Mouse (Mus musculus) midbrain, embryonic 13.5 days (tissue): ENCODE data around the gene Gfm1. TPM values are rescaled to one million over a fixed set of nuclear protein-coding genes. Genes with fewer than 3 reads are reported as not detected.

ENCODE experiments used
- ATAC-seq: fragments of 200-750 bp; cut with Nextera tagmentation; 2 replicates; pipeline ENCODE4 v1.8.0; 2017; ENCODE audit warnings: mild to moderate bottlenecking, moderate TSS enrichment, moderate library complexity
- H3K27ac ChIP-seq: fragments of 300-500 bp; sonication (generic); 2 replicates; pipeline ENCODE4 v1.5.1; 2015; ENCODE audit warnings: inconsistent platforms, mild to moderate bottlenecking, moderate library complexity
- H3K27me3 ChIP-seq: fragments of 300-500 bp; sonication (generic); 2 replicates; pipeline ENCODE4 v1.6.1; 2015; ENCODE audit warnings: mild to moderate bottlenecking, inconsistent platforms
- H3K36me3 ChIP-seq: fragments of 300-500 bp; sonication (generic); 2 replicates; pipeline ENCODE4 v1.6.1; 2015; ENCODE audit warnings: mild to moderate bottlenecking, inconsistent platforms
- H3K4me1 ChIP-seq: fragments of 300-500 bp; sonication (generic); replicated peaks from 2 replicates; pipeline ENCODE4 v1.6.1; 2015; ENCODE audit warnings: inconsistent platforms
- H3K4me2 ChIP-seq: fragments of 300-500 bp; sonication (generic); replicated peaks from 2 replicates; pipeline ENCODE4 v1.6.1; 2015; ENCODE audit warnings: moderate library complexity, mild to moderate bottlenecking, inconsistent platforms
- H3K4me3 ChIP-seq: fragments of 300-500 bp; sonication (generic); replicated peaks from 2 replicates; pipeline ENCODE4 v1.5.1; 2015; ENCODE audit warnings: mild to moderate bottlenecking, inconsistent platforms
- H3K9ac ChIP-seq: fragments of 300-500 bp; sonication (generic); replicated peaks from 2 replicates; pipeline ENCODE4 v1.6.1; 2015; ENCODE audit warnings: mild to moderate bottlenecking, inconsistent platforms
- H3K9me3 ChIP-seq: fragments of 300-500 bp; sonication (generic); 2 replicates; pipeline ENCODE4 v1.6.1; 2016; ENCODE audit warnings: mild to moderate bottlenecking, inconsistent platforms
- WGBS: fragments of 180-500 bp; shearing (Covaris S2); methylation state at CpG from one replicate; pipeline ENCODE4 v1.1.7; 2015; 5-methylcytosine and 5-hydroxymethylcytosine counted together
- polyA plus RNA-seq: library from polyadenylated mRNA; unstranded; fragments of >200 nt; fragmentation: Nextera tagmentation; extraction: Ambion mirVana; gene quantifications from 2 replicates; pipeline ENCODE4 v1.2.1, GENCODE M21; 2015

The Gfm1 gene
- polyA plus RNA-seq, 1 experiment from 2014 or later, result 36.4 TPM

GRCm38 (mm10) chr3:67466576-67466975 lies 36.7 kb downstream of the Gfm1 start:
- Histone ChIP-seq H3K9ac (no peak overlapping the region), H3K9me3 (no peaks in the 10 kb centered on the region), H3K36me3 (peaks cover 22% of the 10 kb centered on the region), H3K27me3 (no peaks in the 10 kb centered on the region), H3K4me2 (no peak overlapping the region), H3K4me1 (peaks cover 22% of the 10 kb centered on the region), H3K4me3 (no peak overlapping the region), H3K27ac (no peak overlapping the region)
- ATAC-seq, result no peak
- WGBS, result 94% methylated on average over 5 of the region's 5 CpGs

- Histone ChIP-seq H3K4me2 (no peak overlapping the region), H3K4me3 (no peak overlapping the region), H3K4me1 (peaks cover 17% of the 10 kb centered on the region), H3K27me3 (no peaks in the 10 kb centered on the region), H3K9ac (no peak overlapping the region), H3K27ac (no peak overlapping the region), H3K36me3 (peaks cover 22% of the 10 kb centered on the region), H3K9me3 (no peaks in the 10 kb centered on the region)
- no peak for ATAC-seq
- WGBS, result 96% methylated on average over 2 of the region's 2 CpGs
These were observed 37.4 kb downstream of the Gfm1 start for GRCm38 (mm10) chr3:67467281-67467680.

GRCm38 (mm10) chr3:67471408-67472127 lies 41.7 kb downstream of the Gfm1 start:
- 96% methylated on average over 4 of the region's 4 CpGs for WGBS

GRCm38 (mm10) chr3:67473438-67473837 lies 43.5 kb downstream of the Gfm1 start:
- no peak overlapping the region for H3K4me3 ChIP-seq
- no peaks in the 10 kb centered on the region for H3K27me3 ChIP-seq
- no peak overlapping the region for H3K9ac ChIP-seq
- no peaks in the 10 kb centered on the region for H3K9me3 ChIP-seq
- no peak for ATAC-seq
- H3K4me2 ChIP-seq, result no peak overlapping the region
- peaks cover 45% of the 10 kb centered on the region for H3K36me3 ChIP-seq
- 89% methylated on average over 6 of the region's 6 CpGs for WGBS
- H3K27ac ChIP-seq, result no peak overlapping the region
- no peaks in the 10 kb centered on the region for H3K4me1 ChIP-seq

More at GRCm38 (mm10) chr3:67471408-67472127, 41.7 kb downstream of the Gfm1 start:
- H3K4me1 ChIP-seq, result no peaks in the 10 kb centered on the region
- ATAC-seq, result no peak
- no peaks in the 10 kb centered on the region for H3K9me3 ChIP-seq
- H3K36me3 ChIP-seq, result peaks cover 41% of the 10 kb centered on the region
- no peaks in the 10 kb centered on the region for H3K27me3 ChIP-seq
- H3K4me2 ChIP-seq, result no peak overlapping the region
- H3K9ac ChIP-seq, result no peak overlapping the region
- no peak overlapping the region for H3K27ac ChIP-seq
- H3K4me3 ChIP-seq, result no peak overlapping the region

- Histone ChIP-seq H3K36me3 (peaks cover 42% of the 10 kb centered on the region), H3K4me1 (no peaks in the 10 kb centered on the region), H3K9me3 (no peaks in the 10 kb centered on the region), H3K27me3 (no peaks in the 10 kb centered on the region), H3K9ac (no peak overlapping the region), H3K4me2 (no peak overlapping the region), H3K4me3 (no peak overlapping the region), H3K27ac (no peak overlapping the region)
- 94% methylated on average over 11 of the region's 11 CpGs for WGBS
- no peak for ATAC-seq
These were observed 49.9 kb downstream of the Gfm1 start for GRCm38 (mm10) chr3:67479806-67480205.

- Histone ChIP-seq H3K9me3 (no peaks in the 10 kb centered on the region), H3K27ac (no peak overlapping the region), H3K4me1 (no peaks in the 10 kb centered on the region), H3K4me3 (no peak overlapping the region), H3K27me3 (no peaks in the 10 kb centered on the region), H3K4me2 (no peak overlapping the region), H3K36me3 (peaks cover 22% of the 10 kb centered on the region), H3K9ac (no peak overlapping the region)
- 93% methylated on average over 10 of the region's 10 CpGs for WGBS
- ATAC-seq, result no peak
These were observed 52.5 kb downstream of the Gfm1 start for GRCm38 (mm10) chr3:67482400-67482799.

- 89% methylated on average over 2 of the region's 2 CpGs for WGBS
- no peaks in the 10 kb centered on the region for H3K4me1 ChIP-seq
- no peaks in the 10 kb centered on the region for H3K27me3 ChIP-seq
- H3K9me3 ChIP-seq, result no peaks in the 10 kb centered on the region
- H3K4me3 ChIP-seq, result no peak overlapping the region
- H3K9ac ChIP-seq, result no peak overlapping the region
- H3K4me2 ChIP-seq, result no peak overlapping the region
- no peak for ATAC-seq
- peaks cover 2% of the 10 kb centered on the region; the same call in 1 of the 2 replicates for H3K36me3 ChIP-seq
- H3K27ac ChIP-seq, result no peak overlapping the region
These were observed 55.3 kb downstream of the Gfm1 start for GRCm38 (mm10) chr3:67485233-67485632.

- no peak overlapping the region for H3K4me2 ChIP-seq
- H3K27me3 ChIP-seq, result no peaks in the 10 kb centered on the region
- 70% methylated on average over 4 of the region's 4 CpGs for WGBS
- no peaks in the 10 kb centered on the region for H3K36me3 ChIP-seq
- no peak for ATAC-seq
- no peak overlapping the region for H3K27ac ChIP-seq
- H3K9ac ChIP-seq, result no peak overlapping the region
- H3K4me1 ChIP-seq, result no peaks in the 10 kb centered on the region
- H3K4me3 ChIP-seq, result no peak overlapping the region
- H3K9me3 ChIP-seq, result no peaks in the 10 kb centered on the region
These were observed 60.3 kb downstream of the Gfm1 start for GRCm38 (mm10) chr3:67490156-67490555.

GRCm38 (mm10) chr3:67492086-67492869 lies 62.4 kb downstream of the Gfm1 start:
- H3K4me3 ChIP-seq, result no peak overlapping the region
- no peaks in the 10 kb centered on the region for H3K9me3 ChIP-seq
- H3K27ac ChIP-seq, result no peak overlapping the region
- no peaks in the 10 kb centered on the region for H3K27me3 ChIP-seq
- 83% methylated on average over 8 of the region's 8 CpGs for WGBS
- no peaks in the 10 kb centered on the region for H3K36me3 ChIP-seq
- no peaks in the 10 kb centered on the region for H3K4me1 ChIP-seq
- no peak overlapping the region for H3K9ac ChIP-seq
- no peak overlapping the region for H3K4me2 ChIP-seq
- no peak for ATAC-seq

- WGBS, result 85% methylated on average over 8 of the region's 8 CpGs
- no peaks in the 10 kb centered on the region for H3K9me3 ChIP-seq
- H3K36me3 ChIP-seq, result no peaks in the 10 kb centered on the region
- H3K9ac ChIP-seq, result no peak overlapping the region
- H3K4me3 ChIP-seq, result no peak overlapping the region
- H3K4me2 ChIP-seq, result no peak overlapping the region
- no peak overlapping the region for H3K27ac ChIP-seq
- H3K4me1 ChIP-seq, result no peaks in the 10 kb centered on the region
- ATAC-seq, result no peak
- H3K27me3 ChIP-seq, result no peaks in the 10 kb centered on the region
These were observed 63.2 kb downstream of the Gfm1 start for GRCm38 (mm10) chr3:67493132-67493531.

- WGBS, result 86% methylated on average over 10 of the region's 10 CpGs
- no peak overlapping the region for H3K4me3 ChIP-seq
- ATAC-seq, result no peak
- H3K4me1 ChIP-seq, result no peaks in the 10 kb centered on the region
- no peak overlapping the region for H3K4me2 ChIP-seq
- H3K36me3 ChIP-seq, result no peaks in the 10 kb centered on the region
- no peak overlapping the region for H3K9ac ChIP-seq
- no peaks in the 10 kb centered on the region for H3K27me3 ChIP-seq
- H3K27ac ChIP-seq, result no peak overlapping the region
- no peaks in the 10 kb centered on the region for H3K9me3 ChIP-seq
These were observed 66.4 kb downstream of the Gfm1 start for GRCm38 (mm10) chr3:67496310-67496709.

- Histone ChIP-seq H3K36me3 (no peaks in the 10 kb centered on the region), H3K9me3 (no peaks in the 10 kb centered on the region), H3K4me3 (no peak overlapping the region), H3K9ac (no peak overlapping the region), H3K27me3 (peaks cover 8% of the 10 kb centered on the region; the same call in 1 of the 2 replicates), H3K4me1 (no peaks in the 10 kb centered on the region), H3K4me2 (no peak overlapping the region), H3K27ac (no peak overlapping the region)
- ATAC-seq, result no peak
- WGBS, result 95% methylated on average over 2 of the region's 2 CpGs
These were observed 68.1 kb downstream of the Gfm1 start for GRCm38 (mm10) chr3:67497998-67498397.
